7 mouse cellular contexts compared by ENCODE assay signal in the genomic region with DNA sequence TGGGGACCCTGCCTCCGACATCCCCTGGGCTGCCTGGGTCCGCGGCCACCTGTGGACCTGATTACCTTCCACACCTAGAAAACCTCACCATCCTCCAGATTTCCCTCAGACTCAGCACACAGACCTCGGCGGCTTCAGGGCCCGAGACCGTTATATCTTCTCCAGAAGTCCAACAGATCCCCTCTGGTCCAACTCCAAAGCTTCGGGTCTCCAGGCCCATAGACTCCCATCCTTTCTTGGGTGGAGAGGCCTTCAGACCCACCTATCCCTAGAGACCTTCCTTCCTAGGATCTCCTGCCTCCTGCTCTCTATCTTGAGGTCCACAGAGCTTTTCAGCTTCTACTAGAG. TPM values are rescaled to one million over a fixed set of nuclear protein-coding genes. Genes with fewer than 3 reads are reported as not detected.
DNase-seq lines count a peak whose midpoint lies in the region; ATAC-seq and TF ChIP-seq lines count a peak whose summit lies in the region.

No protein-coding gene starts in this region.

- no peak for DNase-seq in lung, postnatal 0 days (ENCODE audit: low spot score)
- no peak for DNase-seq in lung, postnatal 14 days
- DNase-seq in limb, embryonic 11.5 days (ENCODE audit: low spot score), result no peak
- DNase-seq in c-Kit-positive CD71-positive TER-119-positive erythroid progenitor cells, embryonic 14.5 days (ENCODE audit: low spot score), result no peak

- no peaks in the 10 kb centered on the region for H3K27me3 ChIP-seq in lung, postnatal 0 days (replicated peaks; ENCODE audit: insufficient read depth, low read length)
- no peaks in the 10 kb centered on the region for H3K27me3 ChIP-seq in embryonic facial prominence, embryonic 15.5 days
- H3K27me3 ChIP-seq in limb, embryonic 11.5 days (ENCODE audit: control insufficient read depth, insufficient read depth, low read length), result no peaks in the 10 kb centered on the region
- H3K27me3 ChIP-seq in small intestine, adult 2 months (ENCODE audit: control insufficient read depth, insufficient read depth, low read length), result no peaks in the 10 kb centered on the region

- TF ChIP-seq POLR2A in small intestine, adult 2 months (IDR thresholded peaks at IDR 0.05; ENCODE audit: low read depth, low read length), result no peak

- H3K4me1 ChIP-seq in lung, postnatal 0 days (ENCODE audit: insufficient read depth, low read depth, low read length), result peaks cover 18% of the 10 kb centered on the region; the same call in 1 of the 2 replicates
- peaks cover 38% of the 10 kb centered on the region for H3K4me1 ChIP-seq in embryonic facial prominence, embryonic 15.5 days
- H3K4me1 ChIP-seq in limb, embryonic 11.5 days (ENCODE audit: control insufficient read depth, insufficient read depth, low read length), result 0 out of 2 replicates have a peak, but pooled peaks cover 5% of the 10 kb centered on the region
- H3K4me1 ChIP-seq in small intestine, adult 2 months (ENCODE audit: control insufficient read depth, insufficient read depth, insufficient read length, low read length), result peaks cover 17% of the 10 kb centered on the region; the same call in 1 of the 2 replicates

- TF ChIP-seq EP300 in lung, postnatal 0 days (IDR thresholded peaks at IDR 0.05), result no peak

- H3K36me3 ChIP-seq in lung, postnatal 0 days (ENCODE audit: insufficient read depth, low read length), result no peaks in the 10 kb centered on the region
- H3K36me3 ChIP-seq in embryonic facial prominence, embryonic 15.5 days, result no peaks in the 10 kb centered on the region
- H3K36me3 ChIP-seq in limb, embryonic 11.5 days (ENCODE audit: control insufficient read depth, insufficient read depth, low read length), result no peaks in the 10 kb centered on the region
- H3K36me3 ChIP-seq in small intestine, adult 2 months (ENCODE audit: control insufficient read depth, insufficient read depth, low read length), result no peaks in the 10 kb centered on the region

- H3K27ac ChIP-seq in lung, postnatal 0 days (ENCODE audit: low read length), result peak overlapping the region; percentile 43; the same call in 1 of the 2 replicates
- H3K27ac ChIP-seq in embryonic facial prominence, embryonic 15.5 days (replicated peaks), result 0 out of 2 replicates have a peak overlapping the region, but pooled peaks have one; percentile 28
- no peak overlapping the region for H3K27ac ChIP-seq in limb, embryonic 11.5 days (replicated peaks; ENCODE audit: low read depth, low read length)
- H3K27ac ChIP-seq in small intestine, adult 2 months (ENCODE audit: insufficient read depth, low read depth, low read length), result peak overlapping the region; percentile 1; the same call in 1 of the 2 replicates

- TF ChIP-seq CTCF in lung, postnatal 0 days (IDR thresholded peaks at IDR 0.05), result no peak
- TF ChIP-seq CTCF in small intestine, adult 2 months (IDR thresholded peaks at IDR 0.05; ENCODE audit: extremely low read depth, insufficient read length, insufficient replicate concordance, low read depth, low read length), result no peak

- H3K4me2 ChIP-seq in lung, postnatal 0 days (replicated peaks; ENCODE audit: low read depth, low read length), result peak overlapping the region; percentile 88
- peak overlapping the region; percentile 94 for H3K4me2 ChIP-seq in embryonic facial prominence, embryonic 15.5 days (replicated peaks)
- H3K4me2 ChIP-seq in limb, embryonic 11.5 days (ENCODE audit: low read depth, severe bottlenecking), result peak overlapping the region; percentile 87

- no peaks in the 10 kb centered on the region for H3K9me3 ChIP-seq in lung, postnatal 0 days (ENCODE audit: low read length)
- H3K9me3 ChIP-seq in embryonic facial prominence, embryonic 15.5 days (replicated peaks), result no peaks in the 10 kb centered on the region
- no peaks in the 10 kb centered on the region for H3K9me3 ChIP-seq in limb, embryonic 11.5 days (ENCODE audit: control insufficient read depth, low read length)

- peak overlapping the region; percentile 66 for H3K9ac ChIP-seq in lung, postnatal 0 days (replicated peaks; ENCODE audit: low read depth)
- H3K9ac ChIP-seq in embryonic facial prominence, embryonic 15.5 days, result peak overlapping the region; percentile 78
- peak overlapping the region; percentile 83 for H3K9ac ChIP-seq in limb, embryonic 11.5 days (ENCODE audit: low read length)

- ATAC-seq in lung, postnatal 0 days, result no peak
- ATAC-seq in embryonic facial prominence, embryonic 15.5 days (ENCODE audit: insufficient number of reproducible peaks, low FRiP score, low TSS enrichment, low read depth), result no peak
- 0 out of 2 replicates have a peak, but pooled peaks have one; percentile 31 for ATAC-seq in limb, embryonic 11.5 days (ENCODE audit: insufficient number of reproducible peaks, low FRiP score, low TSS enrichment, low read depth)
- no peak for ATAC-seq in erythroid progenitor cell, adult 5-6 weeks (replicated peaks; ENCODE audit: low FRiP score, poor library complexity, severe bottlenecking)

- 4% methylated on average over 8 of the region's 8 CpGs for WGBS in lung, postnatal 0 days
- WGBS in embryonic facial prominence, embryonic 15.5 days, result 4% methylated on average over 8 of the region's 8 CpGs
- WGBS in limb, embryonic 11.5 days, result 9% methylated on average over 8 of the region's 8 CpGs
- WGBS in small intestine, adult 2 months, result 1% methylated on average over 8 of the region's 8 CpGs

- peak overlapping the region; percentile 64 for H3K4me3 ChIP-seq in lung, postnatal 0 days (ENCODE audit: low read depth, low read length)
- H3K4me3 ChIP-seq in embryonic facial prominence, embryonic 15.5 days (replicated peaks), result peak overlapping the region; percentile 78
- peak overlapping the region; percentile 72 for H3K4me3 ChIP-seq in limb, embryonic 11.5 days (ENCODE audit: low read depth, low read length)
- H3K4me3 ChIP-seq in small intestine, adult 2 months (ENCODE audit: low read depth, low read length), result peak overlapping the region; percentile 71

RNA-seq across cellular contexts. Expression of a gene that starts 8.6 kb away (rescaled TPM):
- polyA plus RNA-seq in lung, postnatal 0 days (2015; fragmentation: Nextera tagmentation; extraction: Ambion mirVana), result 18.2 and 18.9 TPM in 2 replicates
- 24.9 and 31.7 TPM in 2 replicates for polyA plus RNA-seq in embryonic facial prominence, embryonic 15.5 days (2015; fragmentation: Nextera tagmentation; extraction: Ambion mirVana)
- 23.2 and 27.0 TPM in 2 replicates for polyA plus RNA-seq in limb, embryonic 11.5 days (2014; fragmentation: Nextera tagmentation; extraction: Ambion mirVana)
- 2.0 and 21.4 TPM in 2 replicates for polyA plus RNA-seq in small intestine, adult 2 months (2012; rRNA removed)
- 2.2 and 3.8 TPM in 2 replicates for total RNA-seq in erythroid progenitor cell, adult 5-6 weeks (2015; ENCODE audit: low replicate concordance)
- 1.8 and 22.4 TPM in 2 replicates for total RNA-seq in erythroid progenitor cell, adult 5-6 weeks (2017; ENCODE audit: low replicate concordance)

RNA-seq across cellular contexts. Expression of a gene that starts 20.4 kb away (rescaled TPM):
- 33.6 and 41.0 TPM in 2 replicates for polyA plus RNA-seq in lung, postnatal 0 days (2015; fragmentation: Nextera tagmentation; extraction: Ambion mirVana)
- 6.2 and 18.2 TPM in 2 replicates for polyA plus RNA-seq in embryonic facial prominence, embryonic 15.5 days (2015; fragmentation: Nextera tagmentation; extraction: Ambion mirVana)
- not detected in 2 replicates for polyA plus RNA-seq in limb, embryonic 11.5 days (2014; fragmentation: Nextera tagmentation; extraction: Ambion mirVana)
- 3.9 and 6.3 TPM in 2 replicates for polyA plus RNA-seq in small intestine, adult 2 months (2012; rRNA removed)
- not detected in 2 replicates for total RNA-seq in erythroid progenitor cell, adult 5-6 weeks (2015; ENCODE audit: low replicate concordance)
- total RNA-seq in erythroid progenitor cell, adult 5-6 weeks (2017; ENCODE audit: low replicate concordance), result not detected in 2 replicates

RNA-seq across cellular contexts. Expression of a gene that starts 49.0 kb away (rescaled TPM):
- polyA plus RNA-seq in lung, postnatal 0 days (2015; fragmentation: Nextera tagmentation; extraction: Ambion mirVana), result 4.3 and 4.6 TPM in 2 replicates
- polyA plus RNA-seq in embryonic facial prominence, embryonic 15.5 days (2015; fragmentation: Nextera tagmentation; extraction: Ambion mirVana), result 9.1 and 9.8 TPM in 2 replicates
- 9.5 and 19.4 TPM in 2 replicates for polyA plus RNA-seq in limb, embryonic 11.5 days (2014; fragmentation: Nextera tagmentation; extraction: Ambion mirVana)
- polyA plus RNA-seq in small intestine, adult 2 months (2012; rRNA removed), result 7.9 and 14.3 TPM in 2 replicates
- 5.0 and 5.4 TPM in 2 replicates for total RNA-seq in erythroid progenitor cell, adult 5-6 weeks (2015; ENCODE audit: low replicate concordance)
- total RNA-seq in erythroid progenitor cell, adult 5-6 weeks (2017; ENCODE audit: low replicate concordance), result 3.2 and 8.9 TPM in 2 replicates
